Mouse (Mus musculus) liver, embryonic 12.5 days (tissue): Measurements from ENCODE around the gene Olfr311. TPM values are rescaled to one million over a fixed set of nuclear protein-coding genes. Genes with fewer than 3 reads are reported as not detected.

Experiments
- polyA plus RNA-seq: library from polyadenylated mRNA; unstranded; fragments of >200 nt; fragmentation: Nextera tagmentation; extraction: Ambion mirVana; gene quantifications from 2 replicates; pipeline ENCODE4 v1.2.1, GENCODE M21; 2016

Gene Olfr311
- polyA plus RNA-seq, 1 experiment from 2014 or later = not detected

Other genes with a start within 250 kb of the Olfr311 start
- not detected in 2 replicates for gene Olfr324, start 244.1 kb upstream of the Olfr311 start, polyA plus RNA-seq
- not detected in 2 replicates for gene 2210407C18Rik, start 223.2 kb upstream of the Olfr311 start, polyA plus RNA-seq
- not detected in 2 replicates for gene Olfr323, start 208.8 kb upstream of the Olfr311 start, polyA plus RNA-seq
- gene Trim58, start 198.8 kb upstream of the Olfr311 start, polyA plus RNA-seq = 9.2 and 10.1 TPM in 2 replicates
- gene Olfr322, start 180.5 kb upstream of the Olfr311 start, polyA plus RNA-seq = not detected in 2 replicates
- not detected in 2 replicates for gene Olfr320, start 158.2 kb upstream of the Olfr311 start, polyA plus RNA-seq
- not detected in 2 replicates for gene Olfr319, start 140.1 kb upstream of the Olfr311 start, polyA plus RNA-seq
- not detected in 2 replicates for gene Olfr318, start 115.2 kb upstream of the Olfr311 start, polyA plus RNA-seq
- not detected in 2 replicates for gene Olfr317, start 100.0 kb upstream of the Olfr311 start, polyA plus RNA-seq
- gene Olfr316, start 86.5 kb upstream of the Olfr311 start, polyA plus RNA-seq = not detected in 2 replicates
- gene Olfr315, start 66.1 kb upstream of the Olfr311 start, polyA plus RNA-seq = not detected in 2 replicates
- not detected in 2 replicates for gene Olfr314, start 56.3 kb upstream of the Olfr311 start, polyA plus RNA-seq
- gene Fam183b, start 37.3 kb upstream of the Olfr311 start, polyA plus RNA-seq = 0.31 TPM in 1 of 2 replicates, not detected in the other
- not detected in 2 replicates for gene Olfr313, start 24.3 kb upstream of the Olfr311 start, polyA plus RNA-seq
- gene Olfr312, start 10.0 kb upstream of the Olfr311 start, polyA plus RNA-seq = not detected in 2 replicates
- 2.5 and 2.8 TPM in 2 replicates for gene Gm12258, start 7.9 kb downstream of the Olfr311 start, polyA plus RNA-seq
- 3.2 and 3.6 TPM in 2 replicates for gene 2810021J22Rik, start 28.0 kb downstream of the Olfr311 start, polyA plus RNA-seq
- 6.1 and 7.1 TPM in 2 replicates for gene Zfp39, start 65.0 kb downstream of the Olfr311 start, polyA plus RNA-seq
- 9.5 and 10.9 TPM in 2 replicates for gene Btnl10, start 78.7 kb downstream of the Olfr311 start, polyA plus RNA-seq
- gene Rnf187, start 99.7 kb downstream of the Olfr311 start, polyA plus RNA-seq = 200 and 207 TPM in 2 replicates
- gene Hist3h2ba, start 109.7 kb downstream of the Olfr311 start, polyA plus RNA-seq = 5.3 and 5.7 TPM in 2 replicates
- 14.3 and 16.9 TPM in 2 replicates for gene Hist3h2a, start 115.4 kb downstream of the Olfr311 start, polyA plus RNA-seq
- 0.07 and 0.13 TPM in 2 replicates for gene Trim17, start 115.4 kb downstream of the Olfr311 start, polyA plus RNA-seq
- 11.2 and 11.5 TPM in 2 replicates for gene Trim11, start 138.8 kb downstream of the Olfr311 start, polyA plus RNA-seq